Mouse (Mus musculus) erythroblast, embryonic 14.5 days (primary cell): ENCODE results near the gene Smim10l1.

Experiments
- GATA1 ChIP-seq: IDR thresholded peaks from 2 replicates; pipeline ENCODE4 v1.6.1; 2012; ENCODE audit warnings: low read length, inconsistent platforms, mixed read lengths
- TAL1 ChIP-seq: IDR thresholded peaks from 3 replicates; pipeline ENCODE4 v1.6.1; 2012; ENCODE audit warnings: low read length, inconsistent platforms, mixed read lengths

DNA sequence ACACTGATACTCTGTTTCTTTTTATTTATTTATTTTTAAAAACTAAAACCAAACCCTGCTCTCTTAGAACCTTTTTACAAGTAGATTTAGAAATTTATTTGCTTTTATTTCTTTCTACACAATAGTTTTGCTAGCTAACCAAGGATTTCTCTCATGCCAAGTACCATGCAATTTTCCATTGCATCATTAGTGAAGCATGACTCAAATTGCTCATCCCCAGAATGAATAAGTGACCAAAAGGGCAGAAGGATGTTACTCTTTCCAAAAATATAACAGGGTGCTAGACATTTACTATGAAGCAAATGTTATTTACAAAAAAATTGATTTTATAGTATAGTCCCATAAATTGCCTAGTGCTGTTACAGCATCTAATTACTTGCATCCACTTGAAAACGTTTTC is 2.3 kb upstream of the Smim10l1 start:
- TF ChIP-seq GATA1 (no peak), TAL1 (no peak)
